Mouse (Mus musculus): ENCODE data around the gene Cipc. TPM values are rescaled to one million over a fixed set of nuclear protein-coding genes. Genes with fewer than 3 reads are reported as not detected.

The Cipc gene
- polyA plus RNA-seq, 1 experiment from 2014 or later = 23.3 TPM

GRCm38 (mm10) chr12:86950161-86950960 is 3.5 kb downstream of the Cipc start:
- Histone ChIP-seq H3K4me1 (peaks cover 26% of the 10 kb centered on the region), H3K27me3 (no peaks in the 10 kb centered on the region), H3K4me3 (no peak overlapping the region), H3K9ac (no peak overlapping the region), H3K4me2 (no peak overlapping the region), H3K36me3 (peaks cover 18% of the 10 kb centered on the region), H3K27ac (no peak overlapping the region), H3K9me3 (no peaks in the 10 kb centered on the region)
- no peak for ATAC-seq (ENCODE audit: insufficient number of reproducible peaks, low FRiP score, low TSS enrichment, low read depth)
- WGBS = 75% methylated on average over 16 of the region's 16 CpGs

GRCm38 (mm10) chr12:86950961-86951360 is 4.1 kb downstream of the Cipc start:
- no peaks in the 10 kb centered on the region for H3K27me3 ChIP-seq
- H3K9me3 ChIP-seq = no peaks in the 10 kb centered on the region
- H3K4me3 ChIP-seq = no peak overlapping the region
- H3K36me3 ChIP-seq = peaks cover 24% of the 10 kb centered on the region
- no peak overlapping the region for H3K4me2 ChIP-seq
- ATAC-seq (ENCODE audit: insufficient number of reproducible peaks, low FRiP score, low TSS enrichment, low read depth) = no peak
- 89% methylated on average over 3 of the region's 3 CpGs for WGBS
- no peak overlapping the region for H3K9ac ChIP-seq
- peaks cover 24% of the 10 kb centered on the region for H3K4me1 ChIP-seq
- no peak overlapping the region for H3K27ac ChIP-seq

GRCm38 (mm10) chr12:86952331-86952850 is 5.5 kb downstream of the Cipc start:
- Histone ChIP-seq H3K27me3 (no peaks in the 10 kb centered on the region), H3K4me2 (no peak overlapping the region), H3K4me1 (peaks cover 20% of the 10 kb centered on the region), H3K9ac (no peak overlapping the region), H3K36me3 (peaks cover 34% of the 10 kb centered on the region), H3K27ac (no peak overlapping the region), H3K4me3 (no peak overlapping the region), H3K9me3 (no peaks in the 10 kb centered on the region)
- WGBS = 91% methylated on average over 10 of the region's 10 CpGs
- ATAC-seq (ENCODE audit: insufficient number of reproducible peaks, low FRiP score, low TSS enrichment, low read depth) = no peak

- H3K4me2 ChIP-seq = no peak overlapping the region
- WGBS = 88% methylated on average over 2 of the region's 2 CpGs
- no peaks in the 10 kb centered on the region for H3K9me3 ChIP-seq
- H3K9ac ChIP-seq = no peak overlapping the region
- H3K4me1 ChIP-seq = no peaks in the 10 kb centered on the region
- H3K36me3 ChIP-seq = peaks cover 57% of the 10 kb centered on the region
- no peak for ATAC-seq (ENCODE audit: insufficient number of reproducible peaks, low FRiP score, low TSS enrichment, low read depth)
- no peaks in the 10 kb centered on the region for H3K27me3 ChIP-seq
- H3K4me3 ChIP-seq = no peak overlapping the region
- H3K27ac ChIP-seq = no peak overlapping the region
These were observed 9.1 kb downstream of the Cipc start for GRCm38 (mm10) chr12:86955894-86956293.

GRCm38 (mm10) chr12:86958558-86958957 is 11.7 kb downstream of the Cipc start:
- no peak overlapping the region for H3K4me2 ChIP-seq
- H3K4me3 ChIP-seq = no peak overlapping the region
- no peak overlapping the region for H3K9ac ChIP-seq
- H3K27ac ChIP-seq = no peak overlapping the region
- ATAC-seq (ENCODE audit: insufficient number of reproducible peaks, low FRiP score, low TSS enrichment, low read depth) = no peak
- H3K4me1 ChIP-seq = no peaks in the 10 kb centered on the region
- H3K27me3 ChIP-seq = no peaks in the 10 kb centered on the region
- H3K9me3 ChIP-seq = no peaks in the 10 kb centered on the region
- 93% methylated on average over 5 of the region's 5 CpGs for WGBS
- H3K36me3 ChIP-seq = peaks cover 75% of the 10 kb centered on the region

GRCm38 (mm10) chr12:86959661-86960060 is 12.8 kb downstream of the Cipc start:
- Histone ChIP-seq H3K27ac (no peak overlapping the region), H3K4me1 (no peaks in the 10 kb centered on the region), H3K27me3 (no peaks in the 10 kb centered on the region), H3K9me3 (no peaks in the 10 kb centered on the region), H3K4me3 (no peak overlapping the region), H3K9ac (no peak overlapping the region), H3K36me3 (peaks cover 79% of the 10 kb centered on the region), H3K4me2 (no peak overlapping the region)
- no peak for ATAC-seq (ENCODE audit: insufficient number of reproducible peaks, low FRiP score, low TSS enrichment, low read depth)
- 95% methylated on average over 5 of the region's 5 CpGs for WGBS

GRCm38 (mm10) chr12:86960138-86960537 is 13.3 kb downstream of the Cipc start:
- ATAC-seq (ENCODE audit: insufficient number of reproducible peaks, low FRiP score, low TSS enrichment, low read depth) = no peak
- H3K36me3 ChIP-seq = peaks cover 81% of the 10 kb centered on the region
- no peaks in the 10 kb centered on the region for H3K27me3 ChIP-seq
- no peaks in the 10 kb centered on the region for H3K9me3 ChIP-seq
- H3K27ac ChIP-seq = no peak overlapping the region
- H3K4me3 ChIP-seq = no peak overlapping the region
- H3K4me1 ChIP-seq = no peaks in the 10 kb centered on the region
- no peak overlapping the region for H3K9ac ChIP-seq
- WGBS = 86% methylated on average over 15 of the region's 15 CpGs
- no peak overlapping the region for H3K4me2 ChIP-seq

GRCm38 (mm10) chr12:86960791-86961335 is 14.0 kb downstream of the Cipc start:
- WGBS = 87% methylated on average over 3 of the region's 3 CpGs

GRCm38 (mm10) chr12:86961589-86962344 is 14.9 kb downstream of the Cipc start:
- no peak overlapping the region for H3K9ac ChIP-seq
- WGBS = 85% methylated on average over 11 of the region's 11 CpGs
- ATAC-seq (ENCODE audit: insufficient number of reproducible peaks, low FRiP score, low TSS enrichment, low read depth) = no peak

More at GRCm38 (mm10) chr12:86960791-86961335, 14.0 kb downstream of the Cipc start:
- Histone ChIP-seq H3K9me3 (no peaks in the 10 kb centered on the region), H3K27me3 (no peaks in the 10 kb centered on the region), H3K36me3 (peaks cover 78% of the 10 kb centered on the region), H3K4me1 (no peaks in the 10 kb centered on the region), H3K4me3 (no peak overlapping the region), H3K9ac (no peak overlapping the region), H3K27ac (no peak overlapping the region), H3K4me2 (no peak overlapping the region)
- ATAC-seq (ENCODE audit: insufficient number of reproducible peaks, low FRiP score, low TSS enrichment, low read depth) = no peak

GRCm38 (mm10) chr12:86964278-86965057 is 17.6 kb downstream of the Cipc start:
- Histone ChIP-seq H3K27ac (no peak overlapping the region), H3K4me3 (no peak overlapping the region), H3K9me3 (no peaks in the 10 kb centered on the region), H3K4me2 (no peak overlapping the region), H3K9ac (no peak overlapping the region), H3K27me3 (no peaks in the 10 kb centered on the region), H3K36me3 (peaks cover 57% of the 10 kb centered on the region), H3K4me1 (no peaks in the 10 kb centered on the region)
- no peak for ATAC-seq (ENCODE audit: insufficient number of reproducible peaks, low FRiP score, low TSS enrichment, low read depth)
- 84% methylated on average over 16 of the region's 16 CpGs for WGBS

More at GRCm38 (mm10) chr12:86961589-86962344, 14.9 kb downstream of the Cipc start:
- Histone ChIP-seq H3K4me1 (no peaks in the 10 kb centered on the region), H3K4me3 (no peak overlapping the region), H3K4me2 (no peak overlapping the region), H3K9me3 (no peaks in the 10 kb centered on the region), H3K27me3 (no peaks in the 10 kb centered on the region), H3K27ac (no peak overlapping the region), H3K36me3 (peaks cover 70% of the 10 kb centered on the region)

GRCm38 (mm10) chr12:86965237-86965799 is 18.5 kb downstream of the Cipc start:
- WGBS = 86% methylated on average over 4 of the region's 4 CpGs
- Histone ChIP-seq H3K4me2 (no peak overlapping the region), H3K36me3 (peaks cover 48% of the 10 kb centered on the region), H3K4me1 (no peaks in the 10 kb centered on the region), H3K4me3 (no peak overlapping the region), H3K27ac (no peak overlapping the region), H3K9me3 (no peaks in the 10 kb centered on the region), H3K27me3 (no peaks in the 10 kb centered on the region), H3K9ac (no peak overlapping the region)
- no peak for ATAC-seq (ENCODE audit: insufficient number of reproducible peaks, low FRiP score, low TSS enrichment, low read depth)
